Mouse (Mus musculus) forebrain, embryonic 13.5 days (tissue): Measurements from ENCODE around the gene Jund. TPM values are rescaled to one million over a fixed set of nuclear protein-coding genes. Genes with fewer than 3 reads are reported as not detected.

ENCODE experiments used
- polyA plus RNA-seq: library from polyadenylated mRNA; unstranded; fragments of >200 nt; fragmentation: Nextera tagmentation; extraction: Ambion mirVana; gene quantifications from 2 replicates; pipeline ENCODE4 v1.2.1, GENCODE M21; 2015

Gene Jund
- polyA plus RNA-seq, 1 experiment from 2014 or later, result 68.8 TPM

Other genes starting within 250 kb of the Jund start
- 15.3 and 16.4 TPM in 2 replicates for gene Klhl26, start 222.0 kb upstream of the Jund start, polyA plus RNA-seq
- 32.5 and 38.0 TPM in 2 replicates for gene Tmem59l, start 211.6 kb upstream of the Jund start, polyA plus RNA-seq
- gene Crlf1, start 205.8 kb upstream of the Jund start, polyA plus RNA-seq, result 0.86 and 0.92 TPM in 2 replicates
- 150 and 154 TPM in 2 replicates for gene Rex1bd, start 192.2 kb upstream of the Jund start, polyA plus RNA-seq
- gene Uba52, start 188.1 kb upstream of the Jund start, polyA plus RNA-seq, result 812 and 920 TPM in 2 replicates
- gene Fkbp8, start 171.2 kb upstream of the Jund start, polyA plus RNA-seq, result 357 and 385 TPM in 2 replicates
- 52.5 and 53.6 TPM in 2 replicates for gene Kxd1, start 171.0 kb upstream of the Jund start, polyA plus RNA-seq
- gene Ell, start 159.5 kb upstream of the Jund start, polyA plus RNA-seq, result 16.5 and 16.6 TPM in 2 replicates
- gene Isyna1, start 104.6 kb upstream of the Jund start, polyA plus RNA-seq, result 87.1 and 105 TPM in 2 replicates
- 81.9 and 101 TPM in 2 replicates for gene Ssbp4, start 90.1 kb upstream of the Jund start, polyA plus RNA-seq
- gene Lrrc25, start 82.8 kb upstream of the Jund start, polyA plus RNA-seq, result 0.65 and 0.68 TPM in 2 replicates
- 0.15 TPM in 1 of 2 replicates, not detected in the other for gene Gdf15, start 66.5 kb upstream of the Jund start, polyA plus RNA-seq
- 64.6 and 80.8 TPM in 2 replicates for gene Pgpep1, start 38.6 kb upstream of the Jund start, polyA plus RNA-seq
- gene Lsm4, start 25.7 kb upstream of the Jund start, polyA plus RNA-seq, result 238 and 239 TPM in 2 replicates
- 0.05 and 0.11 TPM in 2 replicates for gene Iqcn, start 4.5 kb downstream of the Jund start, polyA plus RNA-seq
- not detected in 2 replicates for gene Gm3336, start 19.6 kb downstream of the Jund start, polyA plus RNA-seq
- 0.10 TPM in 1 of 2 replicates, not detected in the other for gene Pde4c, start 24.8 kb downstream of the Jund start, polyA plus RNA-seq
- gene Rab3a, start 55.7 kb downstream of the Jund start, polyA plus RNA-seq, result 180 and 188 TPM in 2 replicates
- gene Mpv17l2, start 62.0 kb downstream of the Jund start, polyA plus RNA-seq, result 44.8 and 48.0 TPM in 2 replicates
- 84.3 and 84.6 TPM in 2 replicates for gene Pik3r2, start 77.8 kb downstream of the Jund start, polyA plus RNA-seq
- 15.8 and 16.0 TPM in 2 replicates for gene Mast3, start 106.1 kb downstream of the Jund start, polyA plus RNA-seq
- gene Il12rb1, start 109.5 kb downstream of the Jund start, polyA plus RNA-seq, result 0.09 TPM in 1 of 2 replicates, not detected in the other
- gene Arrdc2, start 140.8 kb downstream of the Jund start, polyA plus RNA-seq, result 5.6 and 5.7 TPM in 2 replicates
- 11.2 and 13.5 TPM in 2 replicates for gene Kcnn1, start 164.3 kb downstream of the Jund start, polyA plus RNA-seq
- gene Ccdc124, start 175.0 kb downstream of the Jund start, polyA plus RNA-seq, result 169 and 179 TPM in 2 replicates
- 0.50 and 0.67 TPM in 2 replicates for gene Slc5a5, start 193.8 kb downstream of the Jund start, polyA plus RNA-seq
- 3,255 and 3,517 TPM in 2 replicates for gene Rpl18a, start 198.5 kb downstream of the Jund start, polyA plus RNA-seq
- 57.0 and 58.2 TPM in 2 replicates for gene Map1s, start 207.0 kb downstream of the Jund start, polyA plus RNA-seq